Mouse (Mus musculus) erythroblast, embryonic 14.5 days (primary cell): ENCODE measurements around the gene Rbms3.

Experiments used
- GATA1 ChIP-seq: IDR thresholded peaks from 2 replicates; pipeline ENCODE4 v1.6.1; 2012; ENCODE audit warnings: low read length, inconsistent platforms, mixed read lengths
- TAL1 ChIP-seq: IDR thresholded peaks from 3 replicates; pipeline ENCODE4 v1.6.1; 2012; ENCODE audit warnings: low read length, inconsistent platforms, mixed read lengths

- no peak for TF ChIP-seq TAL1
- TF ChIP-seq GATA1 = no peak
Measured at GRCm38 (mm10) chr9:116795240-116795955, 834.3 kb downstream of the Rbms3 start.
